Mouse (Mus musculus) thymus, adult 18-20 months (tissue): Measurements from ENCODE around the gene Ciart.
A peak's percentile ranks its signal among the peaks of the same experiment; 100 is the strongest.
"Not testable (repeated sequence)": the region's sequence is repeated elsewhere in the genome, so short reads cannot be mapped to it uniquely, and the experiment has no call there.

Experiments
- DNase-seq, 2 experiments: peaks; one replicate each; pipeline ENCODE4 v3.0.0; 2022; ENCODE audit warnings: mixed read lengths in 2 of 2

Ciart gene

GRCm38 (mm10) chr3:95861796-95862195 is 20.3 kb downstream of the Ciart start:
- peak; percentile 11 to 57 for DNase-seq

DNA sequence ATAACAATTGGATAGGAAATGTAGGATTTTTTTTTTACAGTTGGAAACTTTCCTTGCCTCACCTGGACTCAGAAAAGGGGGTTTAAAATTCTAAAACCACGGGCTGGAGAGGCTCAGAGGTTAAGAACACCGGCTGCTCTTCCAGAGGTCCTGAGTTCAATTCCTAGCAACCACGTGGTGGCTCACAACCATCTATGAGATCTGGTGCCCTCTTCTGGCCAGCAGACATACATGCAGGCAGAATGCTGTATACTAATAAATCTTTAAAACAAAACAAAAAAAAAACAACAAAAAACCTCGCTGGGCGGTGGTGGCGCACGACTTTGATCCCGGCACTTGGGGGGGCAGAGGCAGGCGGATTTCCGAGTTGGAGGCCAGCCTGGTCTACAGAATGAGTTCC is 20.8 kb downstream of the Ciart start:
- DNase-seq: no peak

DNA sequence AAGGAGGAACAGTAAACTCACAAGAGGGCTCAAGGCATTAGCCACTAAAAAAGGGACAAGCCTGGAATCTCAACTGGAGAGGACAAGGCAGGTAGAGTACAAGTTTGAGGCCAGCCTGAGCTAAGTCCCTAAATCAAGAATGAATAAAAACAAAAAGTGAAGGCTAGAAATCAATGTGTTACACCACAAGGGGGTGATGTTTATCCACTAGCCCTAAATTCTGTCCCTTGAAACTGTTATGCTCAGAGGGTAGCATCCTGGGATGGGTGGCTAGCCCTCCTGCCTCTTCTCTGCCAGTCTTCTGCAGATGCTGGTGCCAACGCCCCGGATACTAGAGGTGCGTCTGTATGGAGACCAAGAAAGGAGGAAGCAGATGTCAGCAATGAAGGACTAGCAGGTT is 21.7 kb downstream of the Ciart start:
- DNase-seq: no peak

- not testable (repeated sequence) for DNase-seq
Observed at GRCm38 (mm10) chr3:95858278-95858677, 23.8 kb downstream of the Ciart start.

- DNase-seq: not testable (repeated sequence)
Observed at GRCm38 (mm10) chr3:95857050-95857449, 25.0 kb downstream of the Ciart start.

- no peak for DNase-seq
Observed at GRCm38 (mm10) chr3:95856115-95856514, 25.9 kb downstream of the Ciart start.

- peak; percentile 87 to 88 for DNase-seq
Observed at GRCm38 (mm10) chr3:95855502-95856089, 26.5 kb downstream of the Ciart start, which contains the start of gene Prpf3. TSS of gene Prpf3 (minus strand) at chr3:95855885.

DNA sequence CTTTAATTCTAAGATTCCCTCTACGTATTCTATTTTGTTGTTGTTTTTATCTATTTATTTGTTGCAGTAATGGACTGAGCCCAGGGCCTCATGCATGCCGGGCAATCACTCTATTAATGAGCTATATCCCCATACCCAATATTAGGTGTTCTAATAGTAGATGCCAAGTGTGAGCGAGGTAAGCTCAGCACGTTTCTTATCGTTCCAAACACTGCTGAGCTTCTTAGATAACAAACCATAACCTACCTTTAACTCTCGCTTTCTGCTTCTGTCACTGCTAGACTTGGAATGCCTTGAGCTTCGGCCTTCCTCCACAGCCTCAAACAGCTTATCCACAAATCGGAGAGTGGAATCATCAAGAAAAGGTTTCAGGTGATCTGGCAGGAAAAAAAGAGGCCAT is 30.7 kb downstream of the Ciart start:
- DNase-seq: no peak

GRCm38 (mm10) chr3:95850611-95851010 is 31.4 kb downstream of the Ciart start:
- no peak for DNase-seq

DNA sequence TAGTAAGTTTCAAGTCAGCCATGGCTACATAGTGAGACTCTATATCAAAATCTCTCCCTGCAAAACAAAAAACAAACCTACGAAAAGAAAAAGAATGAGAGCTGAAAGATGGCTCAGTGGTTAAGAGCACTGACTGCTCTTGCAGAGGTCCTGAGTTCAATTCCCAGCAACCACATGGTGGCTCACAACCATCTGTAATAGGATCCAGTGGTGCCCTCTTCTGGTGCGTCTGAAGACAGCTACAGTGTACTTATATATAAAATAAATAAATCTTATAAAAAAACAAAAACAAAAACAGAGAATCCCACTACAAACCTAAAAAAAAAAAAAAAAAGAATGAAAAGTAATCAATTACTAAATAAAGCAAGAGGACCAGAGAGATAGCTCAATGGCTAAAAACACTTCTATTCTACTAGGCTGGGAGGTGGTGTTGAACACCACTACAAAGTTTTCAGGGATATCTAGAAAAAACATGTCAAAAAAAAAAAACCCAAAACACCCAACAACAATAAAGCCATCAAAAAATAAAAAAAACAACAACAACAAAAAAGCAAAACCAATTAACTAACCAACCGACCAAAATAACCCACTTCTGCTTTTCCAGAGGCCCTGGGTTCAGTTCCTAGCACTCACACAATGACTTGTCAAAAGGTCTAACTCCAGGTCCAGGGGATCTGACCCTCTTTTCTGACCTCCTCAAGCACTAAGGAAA is 39.4 kb downstream of the Ciart start:
- DNase-seq: no peak

DNA sequence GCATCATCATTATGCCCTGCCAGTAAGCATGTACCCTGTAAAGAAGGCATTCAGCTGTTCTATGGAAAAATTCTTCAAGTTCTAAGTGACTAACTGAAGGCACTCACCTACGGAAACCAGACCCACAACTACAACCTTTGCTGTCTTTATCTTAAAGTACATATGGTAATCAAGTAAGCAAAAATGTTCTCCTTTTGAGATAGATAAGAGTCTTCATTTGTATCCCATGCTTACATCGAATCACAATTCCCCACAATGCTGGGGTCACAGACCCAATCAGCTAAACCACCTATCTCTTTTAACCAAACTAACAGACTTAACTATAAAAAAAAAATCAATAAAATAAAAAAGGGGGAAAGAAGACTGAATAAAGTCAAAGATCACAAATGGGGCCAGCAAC is 42.8 kb downstream of the Ciart start:
- DNase-seq: no peak

DNA sequence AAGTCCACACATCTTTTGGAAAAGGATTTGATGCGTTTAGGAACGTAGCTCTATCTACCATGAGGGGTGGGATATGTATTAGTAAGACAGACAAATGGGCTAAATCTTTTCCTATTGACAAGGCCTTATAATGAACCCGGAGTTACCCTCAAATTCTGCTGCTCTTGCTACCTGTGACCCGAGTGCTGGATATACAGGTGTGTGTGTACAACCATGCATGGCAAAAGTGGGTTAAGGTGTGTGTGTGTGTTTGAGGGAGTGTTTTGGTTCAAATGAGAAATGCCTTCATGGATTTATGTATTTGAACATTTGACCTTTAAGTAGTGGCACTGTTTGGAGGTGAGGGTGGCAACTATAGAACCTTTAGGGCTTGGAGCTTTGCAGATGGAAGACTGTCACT is 53.0 kb downstream of the Ciart start:
- DNase-seq: no peak
